Mouse (Mus musculus): ENCODE measurements around the gene Tmem200b.

GRCm38 (mm10) chr4:131924096-131924810 lies 2.7 kb downstream of the Tmem200b start:
- no peak for TF ChIP-seq CTCF (IDR thresholded peaks at IDR 0.05; ENCODE audit: borderline replicate concordance, insufficient read depth, low read depth, low read length)
- no peak for TF ChIP-seq POLR2A (IDR thresholded peaks at IDR 0.05; ENCODE audit: borderline replicate concordance, insufficient read depth, low read length)

Measured in cerebellum, adult 2 months (tissue).